Mouse (Mus musculus): Measurements from ENCODE around the gene Get4.

- TF ChIP-seq POLR2A (IDR thresholded peaks at IDR 0.05; ENCODE audit: low read depth, low read length) (no peak), CTCF (conservative IDR thresholded peaks at IDR 0.05 in 1 of 2, IDR thresholded peaks at IDR 0.05 in 1 of 2; ENCODE audit: low read depth in 2 of 2, low read length in 2 of 2) (no peak), EP300 (IDR thresholded peaks at IDR 0.05; ENCODE audit: low read length) (no peak), MAFK (IDR thresholded peaks at IDR 0.05; ENCODE audit: insufficient replicate concordance, low read length) (no peak), ZC3H11A (IDR thresholded peaks at IDR 0.05; ENCODE audit: low read depth, low read length) (no peak), ETS1 (conservative IDR thresholded peaks at IDR 0.05; ENCODE audit: low read depth, low read length) (no peak), MAX (IDR thresholded peaks at IDR 0.05; ENCODE audit: low read length) (no peak)
Observed at GRCm38 (mm10) chr5:139267661-139268060, 15.5 kb downstream of the Get4 start.
